Mouse (Mus musculus): ENCODE measurements around the gene Klhl18. TPM values are rescaled to one million over a fixed set of nuclear protein-coding genes. Genes with fewer than 3 reads are reported as not detected.

Gene Klhl18
- 43.6 to 51.6 TPM (median 47.2 TPM) in 4 replicates for total RNA-seq (2023; ENCODE audit: inconsistent age)

DNA sequence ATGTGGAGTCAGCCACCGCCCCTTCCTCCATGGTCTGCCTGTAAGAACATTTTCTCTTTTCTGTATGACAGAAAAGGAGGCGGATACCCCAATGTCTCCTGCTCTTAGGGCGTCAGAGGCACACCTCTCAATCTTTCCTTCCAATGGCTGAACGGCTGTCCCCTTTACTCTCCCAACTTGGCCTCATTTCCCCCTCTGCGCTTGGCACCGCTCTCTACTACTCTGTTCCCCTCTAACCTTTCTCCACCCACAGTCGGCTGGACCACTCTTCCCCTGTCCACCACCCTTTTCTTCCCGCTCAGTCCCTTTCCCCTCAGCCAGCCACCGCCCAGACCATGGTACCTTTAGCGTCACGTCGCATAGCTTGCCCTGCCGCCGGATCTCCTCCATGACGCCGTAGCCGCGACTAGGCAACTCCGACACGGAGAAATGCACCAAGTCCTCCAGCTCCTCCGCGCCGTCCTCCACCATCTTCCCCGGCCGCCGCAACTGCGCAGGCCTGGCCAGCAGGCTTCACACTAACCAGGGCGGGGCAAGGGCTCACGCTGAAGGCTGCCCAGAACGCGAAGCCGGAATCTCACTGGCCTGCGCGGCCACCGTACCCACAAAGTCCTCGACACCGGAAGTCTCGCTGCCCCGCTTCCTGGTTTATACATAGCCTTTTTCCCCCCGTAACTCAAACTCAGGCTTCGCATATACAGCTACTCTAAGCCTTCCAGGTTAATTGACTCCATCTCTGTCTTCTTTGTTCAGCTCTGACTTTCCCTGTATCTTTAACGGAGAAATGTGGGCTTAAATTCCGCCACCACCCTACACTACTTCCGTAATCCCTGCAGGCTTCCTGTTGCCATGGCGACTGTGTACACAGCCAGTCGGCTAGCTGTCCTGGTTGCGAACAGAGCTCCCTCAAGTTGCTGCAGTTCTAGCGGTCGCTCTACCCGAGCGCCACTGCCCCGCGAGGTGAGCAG lies at the start of gene Klhl18, which contains the start of gene Kif9:
TSS of gene Klhl18 (minus strand) at position 571 of the 968 bp plus-strand sequence.
TSS of gene Kif9 (plus strand) at position 835 of the 968 bp plus-strand sequence.

DNA sequence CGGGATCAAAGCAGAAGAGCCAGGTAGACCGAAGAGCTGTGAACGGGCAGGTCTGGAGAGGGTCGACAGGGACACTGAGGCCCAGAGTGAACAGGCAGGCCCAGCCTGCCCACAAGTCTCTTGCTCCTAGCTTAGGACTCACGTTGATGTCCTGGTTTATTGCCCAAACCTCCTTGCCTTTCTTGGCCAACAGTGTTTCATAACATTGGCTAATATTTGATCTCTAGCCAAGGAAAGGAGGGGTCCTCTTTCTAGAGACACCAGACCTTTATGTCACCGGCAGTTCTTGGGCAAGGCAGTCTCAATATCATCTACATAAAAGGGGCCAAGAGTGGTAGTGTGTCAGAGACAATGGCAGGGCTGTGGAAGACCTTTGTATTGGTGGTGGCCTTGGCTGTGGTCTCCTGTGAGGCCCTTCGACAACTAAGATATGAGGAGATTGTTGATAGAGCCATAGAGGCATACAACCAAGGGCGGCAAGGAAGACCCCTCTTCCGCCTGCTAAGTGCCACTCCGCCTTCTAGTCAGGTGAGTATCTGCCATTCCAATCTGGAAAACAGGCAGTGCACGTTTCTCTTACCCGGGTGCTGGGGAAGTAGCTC lies 56.9 kb downstream of the Klhl18 start, which contains the start of gene Ngp:
TSS of gene Ngp (plus strand) at position 237 of the 602 bp plus-strand sequence.

DNA sequence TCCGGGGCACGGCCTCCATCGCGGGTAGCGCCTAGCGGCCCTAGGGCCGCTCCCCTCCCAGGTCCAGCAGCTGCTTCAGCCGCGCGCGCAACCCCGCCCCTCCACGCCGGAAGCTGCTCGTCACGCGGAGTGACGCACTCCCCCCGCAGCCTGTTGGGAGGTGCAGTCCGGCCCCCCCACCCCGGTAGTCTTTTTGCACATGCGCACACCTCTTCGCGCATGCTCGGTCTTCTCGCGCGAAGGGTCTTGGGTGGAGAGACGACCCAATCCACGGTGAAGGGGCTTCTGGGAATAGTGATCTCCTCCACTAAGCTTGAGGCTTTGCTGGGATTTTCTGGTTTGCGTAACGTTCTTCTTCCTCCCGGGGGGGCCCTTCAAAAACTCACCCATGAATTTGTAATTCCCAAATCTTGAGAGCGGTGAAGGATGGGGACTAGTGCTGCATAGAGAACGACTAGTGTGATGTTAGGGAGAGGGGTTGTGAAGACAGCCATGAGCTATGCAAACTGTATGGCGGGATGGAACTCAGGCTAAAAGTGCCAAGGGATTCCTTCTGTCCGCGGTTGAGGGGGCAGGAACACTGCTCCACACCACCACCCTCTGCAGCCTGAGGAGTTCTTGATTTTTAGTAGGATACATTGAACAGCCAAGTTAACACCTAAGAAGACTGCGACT lies 68.3 kb downstream of the Klhl18 start, which contains the start of gene Ptpn23:
TSS of gene Ptpn23 (minus strand) at position 115 of the 675 bp plus-strand sequence.

Other genes starting within 250 kb of the Klhl18 start
- gene Cspg5, start 232.9 kb downstream of the Klhl18 start, total RNA-seq (2023; ENCODE audit: inconsistent age) = 2.4 to 3.0 TPM (median 2.7 TPM) in 4 replicates
- 5.9 to 9.4 TPM (median 7.1 TPM) in 4 replicates for gene Elp6, start 171.5 kb downstream of the Klhl18 start, total RNA-seq (2023; ENCODE audit: inconsistent age)
- gene Scap, start 143.4 kb downstream of the Klhl18 start, total RNA-seq (2023; ENCODE audit: inconsistent age) = 55.7 to 75.5 TPM (median 59.2 TPM) in 4 replicates
- gene Ptpn23, start 68.5 kb downstream of the Klhl18 start, total RNA-seq (2023; ENCODE audit: inconsistent age) = 132 to 147 TPM (median 139 TPM) in 4 replicates
- gene Ngp, start 56.9 kb downstream of the Klhl18 start, total RNA-seq (2023; ENCODE audit: inconsistent age) = 1.5 to 3.0 TPM (median 2.4 TPM) in 4 replicates
- 2.5 to 5.5 TPM (median 3.6 TPM) in 4 replicates for gene Kif9, start 264 bp upstream of the Klhl18 start, total RNA-seq (2023; ENCODE audit: inconsistent age)
- gene Setd2, start 55.9 kb upstream of the Klhl18 start, total RNA-seq (2023; ENCODE audit: inconsistent age) = 201 to 233 TPM (median 213 TPM) in 4 replicates
- gene Nradd, start 147.8 kb upstream of the Klhl18 start, total RNA-seq (2023; ENCODE audit: inconsistent age) = 1.1 to 3.8 TPM (median 1.8 TPM) in 4 replicates
- 35.1 to 39.2 TPM (median 37.6 TPM) in 4 replicates for gene Nbeal2, start 177.5 kb upstream of the Klhl18 start, total RNA-seq (2023; ENCODE audit: inconsistent age)
- gene Ccdc12, start 179.8 kb upstream of the Klhl18 start, total RNA-seq (2023; ENCODE audit: inconsistent age) = 86.7 to 110 TPM (median 103 TPM) in 4 replicates

Measured in B cell, adult (primary cell).